8 mouse cellular contexts compared by ENCODE assay signal in genomic region chr16:21392517-21393112, GRCm38 (mm10). TPM values are rescaled to one million over a fixed set of nuclear protein-coding genes. Genes with fewer than 3 reads are reported as not detected.
DNase-seq lines count a peak whose midpoint lies in the region; ATAC-seq and TF ChIP-seq lines count a peak whose summit lies in the region.

No protein-coding gene starts in this region.

- 51% methylated on average over 9 of the region's 9 CpGs for WGBS in heart, embryonic 13.5 days
- WGBS in liver, embryonic 11.5 days: 51% methylated on average over 9 of the region's 9 CpGs
- 52% methylated on average over 9 of the region's 9 CpGs for WGBS in neural tube, embryonic 11.5 days
- 45% methylated on average over 9 of the region's 9 CpGs for WGBS in stomach, postnatal 0 days

- 0 out of 2 replicates have a peak overlapping the region, but pooled peaks have one; percentile 13 for H3K4me2 ChIP-seq in heart, embryonic 13.5 days
- H3K4me2 ChIP-seq in liver, embryonic 11.5 days: no peak overlapping the region
- no peak overlapping the region for H3K4me2 ChIP-seq in neural tube, embryonic 11.5 days (ENCODE audit: low read depth)
- no peak overlapping the region for H3K4me2 ChIP-seq in stomach, postnatal 0 days (replicated peaks; ENCODE audit: low read depth)

- H3K36me3 ChIP-seq in heart, embryonic 13.5 days: no peaks in the 10 kb centered on the region
- no peaks in the 10 kb centered on the region for H3K36me3 ChIP-seq in liver, embryonic 11.5 days (ENCODE audit: control insufficient read depth, insufficient read depth, low read length)
- H3K36me3 ChIP-seq in neural tube, embryonic 11.5 days (ENCODE audit: control insufficient read depth, insufficient read depth, low read length): no peaks in the 10 kb centered on the region
- H3K36me3 ChIP-seq in stomach, postnatal 0 days (ENCODE audit: control insufficient read depth, insufficient read depth, low read length): no peaks in the 10 kb centered on the region

- H3K9ac ChIP-seq in heart, embryonic 13.5 days: no peak overlapping the region
- H3K9ac ChIP-seq in liver, embryonic 11.5 days (ENCODE audit: low read depth, low read length): no peak overlapping the region
- no peak overlapping the region for H3K9ac ChIP-seq in neural tube, embryonic 11.5 days (ENCODE audit: low read length)
- no peak overlapping the region for H3K9ac ChIP-seq in stomach, postnatal 0 days (ENCODE audit: low read length)

- H3K4me1 ChIP-seq in heart, embryonic 13.5 days: peaks cover 53% of the 10 kb centered on the region
- H3K4me1 ChIP-seq in liver, embryonic 11.5 days (replicated peaks; ENCODE audit: control insufficient read depth, insufficient read depth, low read length): 0 out of 2 replicates have a peak, but pooled peaks cover 3% of the 10 kb centered on the region
- no peaks in the 10 kb centered on the region; the same call in 1 of the 2 replicates for H3K4me1 ChIP-seq in neural tube, embryonic 11.5 days (ENCODE audit: control insufficient read depth, insufficient read depth, low read length)
- no peaks in the 10 kb centered on the region; the same call in 1 of the 2 replicates for H3K4me1 ChIP-seq in stomach, postnatal 0 days (replicated peaks; ENCODE audit: control insufficient read depth, insufficient read depth)

- TF ChIP-seq POLR2A in brain, embryonic 14.5 days (IDR thresholded peaks at IDR 0.05; ENCODE audit: borderline replicate concordance, extremely low read depth, insufficient read depth, insufficient read length, poor library complexity, severe bottlenecking): no peak

- H3K27ac ChIP-seq in heart, embryonic 13.5 days (replicated peaks): peak overlapping the region; percentile 46; the same call in 1 of the 2 replicates
- H3K27ac ChIP-seq in liver, embryonic 11.5 days (ENCODE audit: low read depth, low read length): no peak overlapping the region
- no peak overlapping the region for H3K27ac ChIP-seq in neural tube, embryonic 11.5 days (ENCODE audit: low read depth, low read length)
- peak overlapping the region; percentile 46; the same call in 1 of the 2 replicates for H3K27ac ChIP-seq in stomach, postnatal 0 days (replicated peaks)

- no peaks in the 10 kb centered on the region for H3K27me3 ChIP-seq in heart, embryonic 13.5 days (replicated peaks)
- 0 out of 2 replicates have a peak, but pooled peaks cover 3% of the 10 kb centered on the region for H3K27me3 ChIP-seq in liver, embryonic 11.5 days (replicated peaks; ENCODE audit: control insufficient read depth, insufficient read depth, low read length)
- no peaks in the 10 kb centered on the region for H3K27me3 ChIP-seq in neural tube, embryonic 11.5 days (ENCODE audit: control insufficient read depth, insufficient read depth, low read length)
- no peaks in the 10 kb centered on the region for H3K27me3 ChIP-seq in stomach, postnatal 0 days (ENCODE audit: control insufficient read depth, insufficient read depth, low read length)

- no peak for TF ChIP-seq EP300 in stomach, postnatal 0 days (optimal IDR thresholded peaks at IDR 0.05)

- TF ChIP-seq CTCF in brain, embryonic 14.5 days (IDR thresholded peaks at IDR 0.05; ENCODE audit: borderline replicate concordance, extremely low read depth, insufficient read depth, insufficient read length): peak; percentile 83
- TF ChIP-seq CTCF in stomach, postnatal 0 days (IDR thresholded peaks at IDR 0.05; ENCODE audit: low read depth): peak; percentile 91

- H3K9me3 ChIP-seq in heart, embryonic 13.5 days: no peaks in the 10 kb centered on the region
- H3K9me3 ChIP-seq in liver, embryonic 11.5 days (ENCODE audit: control insufficient read depth, low read length): no peaks in the 10 kb centered on the region
- no peaks in the 10 kb centered on the region for H3K9me3 ChIP-seq in neural tube, embryonic 11.5 days (ENCODE audit: control insufficient read depth, low read length)
- H3K9me3 ChIP-seq in stomach, postnatal 0 days (ENCODE audit: control insufficient read depth, low read length): no peaks in the 10 kb centered on the region

- ATAC-seq in erythroid progenitor cell, adult 5-6 weeks (replicated peaks; ENCODE audit: low FRiP score, poor library complexity, severe bottlenecking): peak; percentile 72
- ATAC-seq in heart, embryonic 13.5 days (ENCODE audit: extremely low read depth, insufficient number of reproducible peaks, low FRiP score, low TSS enrichment): peak; percentile 22; the same call in 1 of the 2 replicates
- ATAC-seq in liver, embryonic 11.5 days (replicated peaks; ENCODE audit: low FRiP score): peak; percentile 61; the same call in 1 of the 2 replicates
- peak; percentile 83 for ATAC-seq in neural tube, embryonic 11.5 days (ENCODE audit: insufficient read depth, low FRiP score, low TSS enrichment)
- peak; percentile 73 for ATAC-seq in stomach, postnatal 0 days (ENCODE audit: low FRiP score, low TSS enrichment)

- H3K4me3 ChIP-seq in heart, embryonic 13.5 days: no peak overlapping the region
- H3K4me3 ChIP-seq in liver, embryonic 11.5 days (ENCODE audit: low read depth, low read length): no peak overlapping the region
- H3K4me3 ChIP-seq in neural tube, embryonic 11.5 days (ENCODE audit: low read depth, low read length): no peak overlapping the region
- H3K4me3 ChIP-seq in stomach, postnatal 0 days (ENCODE audit: low read depth, low read length): no peak overlapping the region

- DNase-seq in CD4-positive, CD25-positive, alpha-beta regulatory T cell, adult 2 months (ENCODE audit: low read depth, low spot score): peak; percentile 84
- DNase-seq in brain, embryonic 14.5 days (ENCODE audit: low read depth): peak; percentile 96
- DNase-seq in kidney, postnatal 10 days: peak; percentile 94
- DNase-seq in liver, embryonic 11.5 days (ENCODE audit: low spot score): peak; percentile 80
- DNase-seq in neural tube, embryonic 11.5 days (ENCODE audit: low spot score): peak; percentile 91
- DNase-seq in stomach, postnatal 0 days (ENCODE audit: low spot score): peak; percentile 88

RNA-seq across cellular contexts. Expression of gene Vps8, which starts 30.3 kb away (rescaled TPM):
- 23.6 and 30.4 TPM in 2 replicates for polyA plus RNA-seq in brain, embryonic 14.5 days (2012; rRNA removed)
- 1.8 and 5.0 TPM in 2 replicates for total RNA-seq in erythroid progenitor cell, adult 5-6 weeks (2015; ENCODE audit: low replicate concordance)
- total RNA-seq in erythroid progenitor cell, adult 5-6 weeks (2017; ENCODE audit: low replicate concordance): 4.9 and 7.9 TPM in 2 replicates
- 18.9 and 21.1 TPM in 2 replicates for polyA plus RNA-seq in heart, embryonic 13.5 days (2015; fragmentation: Nextera tagmentation; extraction: Ambion mirVana)
- polyA plus RNA-seq in liver, embryonic 11.5 days (2014; fragmentation: Nextera tagmentation; extraction: Ambion mirVana): 13.0 and 15.9 TPM in 2 replicates
- polyA plus RNA-seq in neural tube, embryonic 11.5 days (2014; fragmentation: Nextera tagmentation; extraction: Ambion mirVana): 27.4 and 30.8 TPM in 2 replicates
- 7.0 and 8.2 TPM in 2 replicates for polyA plus RNA-seq in stomach, postnatal 0 days (2015; fragmentation: Nextera tagmentation; extraction: Ambion mirVana)

Comparison
In these comparisons a context has a peak if more than half of its experiments do, and no peak if none do; other contexts are left out.
1. ATAC-seq: peak in every context shown above with its lines; median percentile 83 in neural tube, embryonic 11.5 days; 73 in stomach, postnatal 0 days; 72 in erythroid progenitor cell, adult 5-6 weeks; 61 in liver, embryonic 11.5 days; 22 in heart, embryonic 13.5 days.
2. H3K27ac ChIP-seq: peak in heart, embryonic 13.5 days (single experiment) and stomach, postnatal 0 days (single experiment); none in liver, embryonic 11.5 days (single experiment) and neural tube, embryonic 11.5 days (single experiment).
3. Peak in every context shown above with its lines, with median percentiles within 50 percentile points of each other: DNase-seq.